Mouse (Mus musculus): ENCODE measurements around the gene Olfr355.

The Olfr355 gene

GRCm38 (mm10) chr2:36928797-36929196 is at the start of gene Olfr355:
Olfr355 (minus strand) TSS chr2:36928897.
- no peak for DNase-seq (ENCODE audit: low spot score)

- DNase-seq (ENCODE audit: low spot score) = no peak
Observed at GRCm38 (mm10) chr2:36936821-36937220, 8.1 kb upstream of the Olfr355 start, which contains the start of gene Olfr356. Olfr356 (plus strand) TSS chr2:36937121.

GRCm38 (mm10) chr2:36905380-36905779 is 23.3 kb downstream of the Olfr355 start, which contains the start of gene Olfr354:
Olfr354 (plus strand) TSS chr2:36905680.
- no peak for DNase-seq (ENCODE audit: low spot score)

- DNase-seq (ENCODE audit: low spot score) = no peak
Observed at GRCm38 (mm10) chr2:36897114-36897513, 31.6 kb downstream of the Olfr355 start.

GRCm38 (mm10) chr2:36892836-36893235 is 35.9 kb downstream of the Olfr355 start, which contains the start of gene Olfr353:
Olfr353 (minus strand) TSS chr2:36892936.
- DNase-seq (ENCODE audit: low spot score) = no peak
